Mouse (Mus musculus): ENCODE measurements around the gene Fgf10. TPM values are rescaled to one million over a fixed set of nuclear protein-coding genes. Genes with fewer than 3 reads are reported as not detected.
A peak's percentile ranks its signal among the peaks of the same experiment; 100 is the strongest.

Gene Fgf10
- polyA plus RNA-seq, 1 experiment from 2014 or later = 4.0 TPM

DNA sequence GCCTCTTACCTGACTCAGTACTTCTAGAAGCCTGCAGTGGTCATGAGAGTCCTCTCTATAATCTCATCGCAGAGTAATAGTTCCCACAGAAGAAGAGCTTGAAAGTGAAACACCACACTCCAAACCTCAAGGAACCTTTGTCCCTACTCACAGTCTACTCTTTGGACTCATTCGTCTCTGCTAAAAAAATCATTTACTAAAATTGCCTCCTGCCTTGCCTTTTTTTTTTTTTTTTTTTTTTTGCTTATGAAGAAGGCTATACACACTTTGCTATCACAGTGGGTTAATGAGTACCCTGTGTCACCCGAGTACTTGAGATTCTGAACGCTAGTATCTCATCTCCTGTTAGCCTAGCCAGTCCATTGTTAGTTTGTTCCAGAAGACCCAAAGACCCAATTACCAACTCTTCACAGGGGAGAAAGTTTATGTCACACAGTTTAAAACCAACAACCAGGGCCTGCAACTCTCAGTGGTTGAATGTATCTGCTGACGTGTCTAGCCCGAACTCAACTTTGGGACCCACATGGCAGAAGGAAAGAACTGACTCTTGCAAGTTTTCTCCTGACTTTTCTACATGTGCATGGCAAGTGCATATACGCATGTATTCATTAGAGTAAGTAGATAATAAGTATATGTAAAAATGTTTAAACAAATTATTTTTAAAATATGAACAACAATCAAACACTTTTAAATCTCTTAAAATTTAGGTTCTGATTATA, 10.8 kb upstream of the Fgf10 start:
- DNase-seq (ENCODE audit: low spot score) = no peak
- H3K36me3 ChIP-seq (ENCODE audit: control insufficient read depth, insufficient read depth, low read length) = no peaks in the 10 kb centered on the region
- H3K27ac ChIP-seq (ENCODE audit: low read depth) = no peak overlapping the region
- no peaks in the 10 kb centered on the region for H3K4me1 ChIP-seq (replicated peaks; ENCODE audit: control insufficient read depth, insufficient read depth, low read length)
- no peak overlapping the region for H3K4me2 ChIP-seq (ENCODE audit: low read length)
- WGBS = 81% methylated on average over 7 of the region's 7 CpGs
- no peak overlapping the region for H3K9ac ChIP-seq (ENCODE audit: low read length)
- peak; percentile 70; the same call in 1 of the 2 replicates for ATAC-seq (replicated peaks; ENCODE audit: low FRiP score, low TSS enrichment, low read depth)
- H3K4me3 ChIP-seq (ENCODE audit: low read depth, low read length) = no peak overlapping the region
- H3K9me3 ChIP-seq (ENCODE audit: control insufficient read depth, low read length) = no peaks in the 10 kb centered on the region
- H3K27me3 ChIP-seq (replicated peaks; ENCODE audit: control insufficient read depth, insufficient read depth, low read length) = no peaks in the 10 kb centered on the region

DNA sequence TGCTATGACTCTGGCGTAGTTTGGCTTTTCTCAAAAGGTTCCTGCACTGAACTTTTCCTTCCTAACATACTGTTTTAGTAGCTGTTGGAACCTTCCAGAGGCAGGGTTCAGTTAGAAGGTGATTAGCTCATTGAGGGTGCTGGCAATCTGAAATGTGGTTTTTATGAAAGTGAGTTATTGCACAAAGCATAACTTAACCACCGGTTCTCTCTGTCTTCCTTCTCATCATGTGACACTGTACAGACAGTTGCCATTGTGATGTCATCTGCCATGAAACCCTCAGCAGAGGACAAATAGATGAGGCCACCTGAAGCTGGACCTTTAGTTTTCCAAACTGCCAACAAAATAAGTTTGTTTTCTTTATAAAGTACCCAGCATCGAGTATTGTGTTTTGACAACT, 7.9 kb upstream of the Fgf10 start:
- Histone ChIP-seq H3K9ac (ENCODE audit: low read length) (no peak overlapping the region), H3K4me3 (ENCODE audit: low read depth, low read length) (no peak overlapping the region), H3K27ac (ENCODE audit: low read depth) (no peak overlapping the region), H3K4me2 (ENCODE audit: low read length) (no peak overlapping the region), H3K9me3 (ENCODE audit: control insufficient read depth, low read length) (no peaks in the 10 kb centered on the region), H3K36me3 (ENCODE audit: control insufficient read depth, insufficient read depth, low read length) (no peaks in the 10 kb centered on the region), H3K4me1 (replicated peaks; ENCODE audit: control insufficient read depth, insufficient read depth, low read length) (no peaks in the 10 kb centered on the region), H3K27me3 (replicated peaks; ENCODE audit: control insufficient read depth, insufficient read depth, low read length) (no peaks in the 10 kb centered on the region)
- DNase-seq (ENCODE audit: low spot score) = no peak
- 81% methylated on average over 3 of the region's 3 CpGs for WGBS
- no peak for ATAC-seq (replicated peaks; ENCODE audit: low FRiP score, low TSS enrichment, low read depth)

DNA sequence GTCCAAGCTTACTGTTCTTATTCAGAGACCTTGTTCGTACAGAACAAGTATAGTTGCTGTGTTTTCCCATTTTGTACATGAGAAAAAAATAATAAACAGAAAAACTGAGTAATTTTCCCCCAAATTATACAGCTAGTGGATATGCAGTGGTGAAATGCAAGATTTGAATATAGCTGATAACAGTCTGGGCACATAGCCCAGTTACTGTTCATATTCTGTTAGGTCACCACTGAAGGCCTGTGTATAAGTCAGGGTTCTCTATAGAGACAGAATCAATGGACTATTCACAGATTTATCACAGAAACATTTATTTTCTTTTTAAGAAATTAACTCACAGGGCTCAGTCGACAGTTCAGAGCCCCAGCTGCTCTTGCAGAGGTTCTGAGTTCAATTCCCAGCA, 4.7 kb upstream of the Fgf10 start:
- Histone ChIP-seq H3K27ac (ENCODE audit: low read depth) (no peak overlapping the region), H3K9me3 (ENCODE audit: control insufficient read depth, low read length) (no peaks in the 10 kb centered on the region)
- no peak for ATAC-seq (replicated peaks; ENCODE audit: low FRiP score, low TSS enrichment, low read depth)

DNA sequence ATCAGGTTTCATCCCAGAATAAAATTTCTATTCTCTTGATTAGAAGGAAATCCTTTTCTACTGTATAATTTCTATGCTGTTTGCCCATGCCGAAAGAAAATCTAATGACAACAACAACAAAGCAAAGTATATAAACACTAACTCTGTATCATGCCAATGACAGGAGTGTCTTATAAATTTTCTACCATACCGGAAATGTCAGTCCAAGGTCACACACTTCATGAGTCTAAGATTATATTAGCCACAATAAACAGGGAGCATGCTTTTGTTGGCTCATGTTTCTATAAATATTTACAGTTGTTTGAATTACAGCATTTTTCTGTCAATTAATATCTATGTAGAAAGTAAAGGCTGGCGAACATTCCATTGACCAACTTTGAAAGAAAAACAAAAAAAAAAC, 9.6 kb downstream of the Fgf10 start:
- Histone ChIP-seq H3K36me3 (ENCODE audit: control insufficient read depth, insufficient read depth, low read length) (no peaks in the 10 kb centered on the region), H3K4me2 (ENCODE audit: low read length) (no peak overlapping the region), H3K9me3 (ENCODE audit: control insufficient read depth, low read length) (no peaks in the 10 kb centered on the region), H3K27ac (ENCODE audit: low read depth) (no peak overlapping the region), H3K27me3 (replicated peaks; ENCODE audit: control insufficient read depth, insufficient read depth, low read length) (no peaks in the 10 kb centered on the region), H3K9ac (ENCODE audit: low read length) (no peak overlapping the region), H3K4me1 (replicated peaks; ENCODE audit: control insufficient read depth, insufficient read depth, low read length) (no peaks in the 10 kb centered on the region), H3K4me3 (ENCODE audit: low read depth, low read length) (no peak overlapping the region)
- WGBS = 75% methylated on average over 3 of the region's 3 CpGs
- ATAC-seq (replicated peaks; ENCODE audit: low FRiP score, low TSS enrichment, low read depth) (no peak), DNase-seq (ENCODE audit: low spot score) (no peak)

More for the DNA sequence above, 4.7 kb upstream of the Fgf10 start:
- Histone ChIP-seq H3K36me3 (ENCODE audit: control insufficient read depth, insufficient read depth, low read length) (no peaks in the 10 kb centered on the region), H3K9ac (ENCODE audit: low read length) (no peak overlapping the region), H3K4me2 (ENCODE audit: low read length) (no peak overlapping the region), H3K4me1 (replicated peaks; ENCODE audit: control insufficient read depth, insufficient read depth, low read length) (no peaks in the 10 kb centered on the region), H3K4me3 (ENCODE audit: low read depth, low read length) (no peak overlapping the region), H3K27me3 (replicated peaks; ENCODE audit: control insufficient read depth, insufficient read depth, low read length) (no peaks in the 10 kb centered on the region)
- DNase-seq (ENCODE audit: low spot score) = no peak
- WGBS = 87% methylated on average over 2 of the region's 2 CpGs

DNA sequence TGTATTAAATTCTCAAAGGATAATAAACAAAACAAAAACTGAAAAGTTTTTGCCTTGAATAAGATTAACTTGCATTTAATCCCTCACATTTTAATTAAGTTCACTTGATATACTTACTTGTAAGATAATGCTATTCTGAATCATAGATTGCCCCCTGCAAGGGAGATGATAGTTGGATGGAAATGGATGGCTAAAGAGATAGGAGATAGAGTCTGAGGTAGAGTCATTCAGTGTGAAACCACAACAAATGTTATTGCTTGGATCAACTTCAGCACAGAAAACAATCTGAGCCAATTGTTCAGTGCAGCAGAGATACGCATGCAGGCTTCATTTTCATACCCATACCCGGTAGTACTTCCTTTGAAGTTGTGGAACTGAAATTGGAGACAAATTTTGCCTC, 23.5 kb downstream of the Fgf10 start:
- ATAC-seq (replicated peaks; ENCODE audit: low FRiP score, low TSS enrichment, low read depth) (no peak), DNase-seq (ENCODE audit: low spot score) (no peak)
- H3K27ac ChIP-seq (ENCODE audit: low read depth) = no peak overlapping the region
- H3K4me3 ChIP-seq (ENCODE audit: low read depth, low read length) = no peak overlapping the region
- no peaks in the 10 kb centered on the region for H3K9me3 ChIP-seq (ENCODE audit: control insufficient read depth, low read length)
- H3K4me2 ChIP-seq (ENCODE audit: low read length) = no peak overlapping the region
- H3K4me1 ChIP-seq (replicated peaks; ENCODE audit: control insufficient read depth, insufficient read depth, low read length) = no peaks in the 10 kb centered on the region
- H3K27me3 ChIP-seq (replicated peaks; ENCODE audit: control insufficient read depth, insufficient read depth, low read length) = no peaks in the 10 kb centered on the region
- H3K36me3 ChIP-seq (ENCODE audit: control insufficient read depth, insufficient read depth, low read length) = no peaks in the 10 kb centered on the region
- H3K9ac ChIP-seq (ENCODE audit: low read length) = no peak overlapping the region
- WGBS = 88% methylated on average over 2 of the region's 2 CpGs

DNA sequence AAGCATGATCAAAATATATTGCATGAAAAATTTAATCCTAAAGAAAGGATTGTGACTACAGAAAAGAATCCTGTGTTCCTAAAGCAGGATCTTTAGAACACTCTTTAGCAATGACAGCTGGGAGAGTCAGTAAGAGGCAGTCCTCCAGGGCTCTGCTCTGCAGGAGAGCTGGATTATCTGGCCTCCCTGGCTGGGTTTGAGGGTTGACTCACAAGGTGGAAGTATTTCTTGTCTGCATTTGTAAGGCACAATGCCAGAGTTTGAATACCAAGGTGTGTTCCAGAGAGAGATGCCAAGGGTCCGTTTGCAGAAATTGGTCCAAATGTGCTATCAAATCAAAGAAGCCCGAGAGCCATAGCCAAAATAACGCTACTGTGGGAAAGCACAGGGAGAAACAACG, 25.5 kb downstream of the Fgf10 start:
- no peaks in the 10 kb centered on the region for H3K9me3 ChIP-seq (ENCODE audit: control insufficient read depth, low read length)
- no peak overlapping the region for H3K27ac ChIP-seq (ENCODE audit: low read depth)
- H3K27me3 ChIP-seq (replicated peaks; ENCODE audit: control insufficient read depth, insufficient read depth, low read length) = no peaks in the 10 kb centered on the region
- H3K4me2 ChIP-seq (ENCODE audit: low read length) = no peak overlapping the region
- DNase-seq (ENCODE audit: low spot score) (no peak), ATAC-seq (replicated peaks; ENCODE audit: low FRiP score, low TSS enrichment, low read depth) (no peak)
- H3K4me3 ChIP-seq (ENCODE audit: low read depth, low read length) = no peak overlapping the region
- H3K4me1 ChIP-seq (replicated peaks; ENCODE audit: control insufficient read depth, insufficient read depth, low read length) = no peaks in the 10 kb centered on the region
- H3K9ac ChIP-seq (ENCODE audit: low read length) = no peak overlapping the region
- H3K36me3 ChIP-seq (ENCODE audit: control insufficient read depth, insufficient read depth, low read length) = no peaks in the 10 kb centered on the region
- 30% methylated on average over 4 of the region's 4 CpGs for WGBS

DNA sequence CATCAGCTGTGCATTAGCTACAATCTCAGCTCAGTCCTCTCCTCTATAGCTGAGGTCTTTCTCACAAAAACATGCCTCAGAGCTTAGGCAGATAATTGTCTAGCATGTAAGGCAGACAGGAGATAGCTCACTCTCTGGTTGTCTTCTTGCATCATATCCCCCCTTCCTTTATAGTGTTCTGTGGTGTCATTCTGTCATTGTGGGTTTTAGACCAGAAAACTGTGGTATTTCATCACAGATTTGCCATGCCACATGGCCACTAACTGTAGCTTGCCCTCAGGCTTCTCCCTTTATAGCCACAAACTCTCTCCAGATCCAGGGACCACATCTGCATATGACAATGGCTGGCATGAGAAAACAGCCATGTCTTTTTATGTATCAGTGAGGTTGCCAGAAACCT, 34.1 kb downstream of the Fgf10 start:
- Histone ChIP-seq H3K9me3 (ENCODE audit: control insufficient read depth, low read length) (no peaks in the 10 kb centered on the region), H3K27me3 (replicated peaks; ENCODE audit: control insufficient read depth, insufficient read depth, low read length) (no peaks in the 10 kb centered on the region), H3K27ac (ENCODE audit: low read depth) (no peak overlapping the region), H3K36me3 (ENCODE audit: control insufficient read depth, insufficient read depth, low read length) (no peaks in the 10 kb centered on the region), H3K9ac (ENCODE audit: low read length) (no peak overlapping the region), H3K4me2 (ENCODE audit: low read length) (no peak overlapping the region), H3K4me3 (ENCODE audit: low read depth, low read length) (no peak overlapping the region), H3K4me1 (replicated peaks; ENCODE audit: control insufficient read depth, insufficient read depth, low read length) (no peaks in the 10 kb centered on the region)
- ATAC-seq (replicated peaks; ENCODE audit: low FRiP score, low TSS enrichment, low read depth) (no peak), DNase-seq (ENCODE audit: low spot score) (no peak)

DNA sequence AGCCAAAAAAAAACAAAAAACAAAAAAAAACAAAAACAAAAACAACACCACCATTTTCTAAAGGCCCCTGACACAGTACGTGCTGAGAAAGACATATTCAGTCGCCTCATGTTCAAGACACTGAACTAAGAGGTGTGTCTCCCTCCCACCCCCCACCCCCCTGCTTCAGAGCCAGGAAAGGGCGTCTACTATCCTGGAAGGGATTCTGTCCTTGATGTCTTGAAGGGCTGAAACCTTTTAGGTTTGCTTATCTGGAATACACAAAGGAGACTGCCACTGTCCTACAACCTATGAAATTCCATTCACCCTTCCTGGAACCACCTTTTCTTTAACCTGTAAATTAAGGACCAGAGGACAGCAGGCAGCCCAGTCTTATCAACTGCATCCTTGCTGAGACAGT, 36.1 kb downstream of the Fgf10 start:
- H3K4me3 ChIP-seq (ENCODE audit: low read depth, low read length) = no peak overlapping the region
- H3K27me3 ChIP-seq (replicated peaks; ENCODE audit: control insufficient read depth, insufficient read depth, low read length) = no peaks in the 10 kb centered on the region
- 75% methylated on average over 3 of the region's 3 CpGs for WGBS
- no peak overlapping the region for H3K27ac ChIP-seq (ENCODE audit: low read depth)
- DNase-seq (ENCODE audit: low spot score) (no peak), ATAC-seq (replicated peaks; ENCODE audit: low FRiP score, low TSS enrichment, low read depth) (no peak)
- no peaks in the 10 kb centered on the region for H3K36me3 ChIP-seq (ENCODE audit: control insufficient read depth, insufficient read depth, low read length)
- H3K4me1 ChIP-seq (replicated peaks; ENCODE audit: control insufficient read depth, insufficient read depth, low read length) = no peaks in the 10 kb centered on the region
- H3K9ac ChIP-seq (ENCODE audit: low read length) = no peak overlapping the region
- no peak overlapping the region for H3K4me2 ChIP-seq (ENCODE audit: low read length)
- no peaks in the 10 kb centered on the region for H3K9me3 ChIP-seq (ENCODE audit: control insufficient read depth, low read length)

DNA sequence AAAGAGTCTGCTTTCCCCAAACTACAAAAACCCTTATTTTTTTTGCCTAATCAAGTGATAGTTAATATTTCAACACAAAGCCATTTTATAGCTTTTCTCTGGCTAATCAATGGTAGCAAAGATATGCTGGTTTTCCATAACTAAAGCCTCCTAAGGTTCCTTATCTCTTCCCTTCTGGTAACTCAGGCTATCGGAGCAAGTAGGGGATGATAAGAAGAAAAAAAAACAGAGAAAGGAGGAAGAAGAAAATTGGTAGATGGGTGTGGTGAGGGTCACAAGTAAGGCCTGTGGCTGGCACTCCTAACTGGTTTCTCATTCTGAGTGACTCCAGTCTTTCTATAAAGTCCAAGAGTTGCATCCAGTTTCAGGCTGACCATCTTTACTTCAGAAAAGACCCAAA, 40.3 kb downstream of the Fgf10 start:
- Histone ChIP-seq H3K4me3 (ENCODE audit: low read depth, low read length) (no peak overlapping the region), H3K27me3 (replicated peaks; ENCODE audit: control insufficient read depth, insufficient read depth, low read length) (peaks cover 4% of the 10 kb centered on the region; the same call in 1 of the 2 replicates), H3K4me2 (ENCODE audit: low read length) (no peak overlapping the region), H3K4me1 (replicated peaks; ENCODE audit: control insufficient read depth, insufficient read depth, low read length) (peaks cover 2% of the 10 kb centered on the region; the same call in 1 of the 2 replicates), H3K9me3 (ENCODE audit: control insufficient read depth, low read length) (no peaks in the 10 kb centered on the region), H3K36me3 (ENCODE audit: control insufficient read depth, insufficient read depth, low read length) (no peaks in the 10 kb centered on the region), H3K9ac (ENCODE audit: low read length) (no peak overlapping the region), H3K27ac (ENCODE audit: low read depth) (no peak overlapping the region)
- no peak for ATAC-seq (replicated peaks; ENCODE audit: low FRiP score, low TSS enrichment, low read depth)
- WGBS = 84% methylated on average over 1 of the region's 1 CpGs
- DNase-seq (ENCODE audit: low spot score) = no peak

Measured in intestine, embryonic 14.5 days (tissue).